Mouse (Mus musculus): ENCODE results near the gene Klb.

DNA sequence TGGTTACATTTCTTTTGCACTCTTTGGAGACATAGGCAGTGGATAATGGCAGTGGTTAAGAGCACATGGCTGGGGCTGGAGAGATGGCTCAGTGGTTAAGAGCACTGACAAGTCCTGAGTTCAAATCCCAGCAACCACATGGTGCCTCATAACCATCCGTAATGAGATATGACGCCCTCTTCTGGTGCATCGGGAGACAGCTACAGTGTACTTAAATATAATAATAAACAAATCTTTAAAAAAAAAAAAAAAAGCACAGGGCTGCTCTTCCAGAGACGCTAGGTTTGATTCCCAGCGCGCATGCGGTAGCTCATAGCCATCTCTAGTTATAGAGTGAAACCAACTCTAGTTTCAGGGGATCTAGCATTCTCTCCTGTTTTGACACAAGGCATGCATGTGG is 46.3 kb downstream of the Klb start:
- TF ChIP-seq CTCF (IDR thresholded peaks at IDR 0.05; ENCODE audit: borderline replicate concordance, insufficient read depth, low read length) (no peak), POLR2A (IDR thresholded peaks at IDR 0.05; ENCODE audit: low read depth, low read length) (no peak)
